Mouse (Mus musculus) testis, adult 2 months (tissue): ENCODE data around the gene Wdr54. TPM values are rescaled to one million over a fixed set of nuclear protein-coding genes. Genes with fewer than 3 reads are reported as not detected.
A peak's percentile ranks its signal among the peaks of the same experiment; 100 is the strongest.

Source experiments
- H3K27ac ChIP-seq: fragments of 200-500 bp; 2 replicates; pipeline ENCODE4 v1.5.1; 2012; ENCODE audit warnings: low read depth, low read length; ENCODE audit not compliant: control insufficient read depth, insufficient read depth
- H3K27me3 ChIP-seq: fragments of 200-500 bp; 2 replicates; pipeline ENCODE4 v1.6.1; 2012; ENCODE audit warnings: mild to moderate bottlenecking, low read length, moderate library complexity; ENCODE audit not compliant: control insufficient read depth, insufficient read depth
- H3K36me3 ChIP-seq: fragments of 200-500 bp; 2 replicates; pipeline ENCODE4 v1.6.1; 2012; ENCODE audit warnings: mild to moderate bottlenecking, low read length; ENCODE audit not compliant: control insufficient read depth, insufficient read depth
- H3K4me1 ChIP-seq: fragments of 200-500 bp; 2 replicates; pipeline ENCODE4 v1.6.1; 2012; ENCODE audit warnings: low read length; ENCODE audit not compliant: control insufficient read depth, insufficient read depth
- H3K4me3 ChIP-seq: fragments of 200-500 bp; 2 replicates; pipeline ENCODE4 v1.5.1; 2012; ENCODE audit warnings: low read depth, mild to moderate bottlenecking, low read length, moderate library complexity, mixed read lengths; ENCODE audit not compliant: control insufficient read depth
- CTCF ChIP-seq: fragments of 200-500 bp; IDR thresholded peaks from 2 replicates; pipeline ENCODE4 v1.5.1; 2012; ENCODE audit warnings: low read depth, mild to moderate bottlenecking, inconsistent platforms, low read length, moderate library complexity; ENCODE audit not compliant: control insufficient read depth, insufficient read depth, insufficient replicate concordance
- POLR2A ChIP-seq: fragments of 200-500 bp; IDR thresholded peaks from 2 replicates; pipeline ENCODE4 v1.6.1; 2012; ENCODE audit warnings: low read depth, mild to moderate bottlenecking, inconsistent platforms, low read length, moderate library complexity; ENCODE audit not compliant: control insufficient read depth
- polyA plus RNA-seq: library from polyadenylated mRNA; depleted of rRNA; stranded (reverse); fragments of >200 nt; gene quantifications from 2 replicates; pipeline ENCODE4 v1.2.3, GENCODE M21; 2012; rRNA removed

Gene Wdr54
- polyA plus RNA-seq, 1 experiment, result 133 TPM

GRCm38 (mm10) chr6:83101316-83101687 is 54.9 kb downstream of the Wdr54 start, which contains the start of the genes Ccdc142 and Gm42688:
TSS of gene Ccdc142 (plus strand) at chr6:83101601.
TSS of gene Gm42688 (plus strand) at chr6:83101617.
- peak within 1 kb of the TSS; percentile 97 for H3K27ac ChIP-seq
- H3K36me3 ChIP-seq, result no peaks in the 10 kb centered on the region
- H3K27me3 ChIP-seq, result no peaks in the 10 kb centered on the region
- peaks cover 19% of the 10 kb centered on the region for H3K4me1 ChIP-seq
- H3K4me3 ChIP-seq, result peak within 1 kb of the TSS; percentile 99
- peak; percentile 30; the same call in 1 of the 2 replicates for TF ChIP-seq CTCF
- TF ChIP-seq POLR2A, result peak; percentile 93

Other genes with a start within 250 kb of the Wdr54 start
- 1.1 and 1.3 TPM in 2 replicates for gene Sema4f, start 216.6 kb downstream of the Wdr54 start, polyA plus RNA-seq
- 101 and 141 TPM in 2 replicates for gene M1ap, start 209.5 kb downstream of the Wdr54 start, polyA plus RNA-seq
- gene Dok1, start 122.9 kb downstream of the Wdr54 start, polyA plus RNA-seq, result 0.99 and 1.0 TPM in 2 replicates
- gene Loxl3, start 122.2 kb downstream of the Wdr54 start, polyA plus RNA-seq, result 1.1 and 1.3 TPM in 2 replicates
- gene Aup1, start 101.9 kb downstream of the Wdr54 start, polyA plus RNA-seq, result 240 and 244 TPM in 2 replicates
- 30.4 and 30.9 TPM in 2 replicates for gene Htra2, start 101.1 kb downstream of the Wdr54 start, polyA plus RNA-seq
- 0.84 and 0.85 TPM in 2 replicates for gene Dqx1, start 98.6 kb downstream of the Wdr54 start, polyA plus RNA-seq
- 0.11 and 0.26 TPM in 2 replicates for gene Tlx2, start 86.1 kb downstream of the Wdr54 start, polyA plus RNA-seq
- gene Pcgf1, start 78.5 kb downstream of the Wdr54 start, polyA plus RNA-seq, result 38.9 and 41.6 TPM in 2 replicates
- 0.25 and 1.1 TPM in 2 replicates for gene Lbx2, start 70.0 kb downstream of the Wdr54 start, polyA plus RNA-seq
- 4.0 and 5.7 TPM in 2 replicates for gene Ccdc142, start 54.8 kb downstream of the Wdr54 start, polyA plus RNA-seq
- 9.4 and 10.0 TPM in 2 replicates for gene Gm42688, start 54.8 kb downstream of the Wdr54 start, polyA plus RNA-seq
- gene Mrpl53, start 47.4 kb downstream of the Wdr54 start, polyA plus RNA-seq, result 71.3 and 82.0 TPM in 2 replicates
- gene Mogs, start 40.9 kb downstream of the Wdr54 start, polyA plus RNA-seq, result 20.7 and 20.9 TPM in 2 replicates
- 53.0 and 63.3 TPM in 2 replicates for gene Wbp1, start 34.8 kb downstream of the Wdr54 start, polyA plus RNA-seq
- 35.0 and 50.6 TPM in 2 replicates for gene Ino80b, start 31.0 kb downstream of the Wdr54 start, polyA plus RNA-seq
- 13.2 and 19.2 TPM in 2 replicates for gene Rtkn, start 20.9 kb downstream of the Wdr54 start, polyA plus RNA-seq
- gene 1700003E16Rik, start within 50 bp of the Wdr54 start, polyA plus RNA-seq, result 604 and 651 TPM in 2 replicates
- gene Dctn1, start 9.5 kb upstream of the Wdr54 start, polyA plus RNA-seq, result 49.3 and 57.9 TPM in 2 replicates
- 1.9 and 3.4 TPM in 2 replicates for gene Slc4a5, start 63.4 kb upstream of the Wdr54 start, polyA plus RNA-seq
- gene Mthfd2, start 169.5 kb upstream of the Wdr54 start, polyA plus RNA-seq, result 13.9 and 15.4 TPM in 2 replicates
- gene Mob1a, start 169.6 kb upstream of the Wdr54 start, polyA plus RNA-seq, result 9.4 and 12.2 TPM in 2 replicates
- gene Bola3, start 192.8 kb upstream of the Wdr54 start, polyA plus RNA-seq, result 64.3 and 68.3 TPM in 2 replicates